Mouse (Mus musculus): ENCODE data around the gene Uvrag. TPM values are rescaled to one million over a fixed set of nuclear protein-coding genes. Genes with fewer than 3 reads are reported as not detected.

The Uvrag gene
- polyA plus RNA-seq, 1 experiment: 11.5 TPM

GRCm38 (mm10) chr7:98852950-98853650 is 287.8 kb downstream of the Uvrag start:
- 0 out of 2 replicates have a peak overlapping the region, but pooled peaks have one; percentile 26 for H3K27ac ChIP-seq (replicated peaks; ENCODE audit: low read depth, low read length)
- H3K4me3 ChIP-seq (ENCODE audit: insufficient read depth, low read depth, low read length): no peak overlapping the region
- peaks cover 10% of the 10 kb centered on the region for H3K4me1 ChIP-seq (ENCODE audit: control insufficient read depth, insufficient read depth, insufficient read length, low read length)

- Histone ChIP-seq H3K27ac (replicated peaks; ENCODE audit: low read depth, low read length) (no peak overlapping the region), H3K4me3 (ENCODE audit: insufficient read depth, low read depth, low read length) (no peak overlapping the region), H3K4me1 (ENCODE audit: control insufficient read depth, insufficient read depth, insufficient read length, low read length) (peaks cover 10% of the 10 kb centered on the region)
Observed at GRCm38 (mm10) chr7:98851220-98851619, 289.7 kb downstream of the Uvrag start.

- Histone ChIP-seq H3K4me3 (ENCODE audit: insufficient read depth, low read depth, low read length) (no peak overlapping the region), H3K27ac (replicated peaks; ENCODE audit: low read depth, low read length) (no peak overlapping the region), H3K4me1 (ENCODE audit: control insufficient read depth, insufficient read depth, insufficient read length, low read length) (peaks cover 10% of the 10 kb centered on the region)
Observed at GRCm38 (mm10) chr7:98850388-98850787, 290.6 kb downstream of the Uvrag start.

GRCm38 (mm10) chr7:98848899-98849640 is 291.9 kb downstream of the Uvrag start:
- peaks cover 4% of the 10 kb centered on the region; the same call in 1 of the 2 replicates for H3K4me1 ChIP-seq (ENCODE audit: control insufficient read depth, insufficient read depth, insufficient read length, low read length)
- no peak overlapping the region for H3K4me3 ChIP-seq (ENCODE audit: insufficient read depth, low read depth, low read length)
- no peak overlapping the region for H3K27ac ChIP-seq (replicated peaks; ENCODE audit: low read depth, low read length)

- H3K4me1 ChIP-seq (ENCODE audit: control insufficient read depth, insufficient read depth, insufficient read length, low read length): no peaks in the 10 kb centered on the region
- H3K4me3 ChIP-seq (ENCODE audit: insufficient read depth, low read depth, low read length): no peak overlapping the region
- no peak overlapping the region for H3K27ac ChIP-seq (replicated peaks; ENCODE audit: low read depth, low read length)
Observed at GRCm38 (mm10) chr7:98843649-98844048, 297.3 kb downstream of the Uvrag start.

- no peak overlapping the region for H3K4me3 ChIP-seq (ENCODE audit: insufficient read depth, low read depth, low read length)
- no peak overlapping the region for H3K27ac ChIP-seq (replicated peaks; ENCODE audit: low read depth, low read length)
- H3K4me1 ChIP-seq (ENCODE audit: control insufficient read depth, insufficient read depth, insufficient read length, low read length): no peaks in the 10 kb centered on the region
Observed at GRCm38 (mm10) chr7:98842997-98843396, 297.9 kb downstream of the Uvrag start.

GRCm38 (mm10) chr7:98841802-98842201 is 299.1 kb downstream of the Uvrag start:
- Histone ChIP-seq H3K4me1 (ENCODE audit: control insufficient read depth, insufficient read depth, insufficient read length, low read length) (no peaks in the 10 kb centered on the region), H3K4me3 (ENCODE audit: insufficient read depth, low read depth, low read length) (no peak overlapping the region), H3K27ac (replicated peaks; ENCODE audit: low read depth, low read length) (no peak overlapping the region)

GRCm38 (mm10) chr7:98840771-98841170 is 300.2 kb downstream of the Uvrag start:
- Histone ChIP-seq H3K4me1 (ENCODE audit: control insufficient read depth, insufficient read depth, insufficient read length, low read length) (no peaks in the 10 kb centered on the region), H3K27ac (replicated peaks; ENCODE audit: low read depth, low read length) (no peak overlapping the region), H3K4me3 (ENCODE audit: insufficient read depth, low read depth, low read length) (no peak overlapping the region)

- Histone ChIP-seq H3K4me3 (ENCODE audit: insufficient read depth, low read depth, low read length) (peak overlapping the region; percentile 57), H3K27ac (replicated peaks; ENCODE audit: low read depth, low read length) (no peak overlapping the region), H3K4me1 (ENCODE audit: control insufficient read depth, insufficient read depth, insufficient read length, low read length) (no peaks in the 10 kb centered on the region)
Observed at GRCm38 (mm10) chr7:98839312-98839711, 301.6 kb downstream of the Uvrag start.

- H3K27ac ChIP-seq (replicated peaks; ENCODE audit: low read depth, low read length): no peak overlapping the region
- H3K4me1 ChIP-seq (ENCODE audit: control insufficient read depth, insufficient read depth, insufficient read length, low read length): no peaks in the 10 kb centered on the region
- H3K4me3 ChIP-seq (ENCODE audit: insufficient read depth, low read depth, low read length): peak overlapping the region; percentile 57
Observed at GRCm38 (mm10) chr7:98838729-98839141, 302.2 kb downstream of the Uvrag start.

- Histone ChIP-seq H3K27ac (replicated peaks; ENCODE audit: low read depth, low read length) (no peak overlapping the region), H3K4me1 (ENCODE audit: control insufficient read depth, insufficient read depth, insufficient read length, low read length) (no peaks in the 10 kb centered on the region), H3K4me3 (ENCODE audit: insufficient read depth, low read depth, low read length) (peak overlapping the region; percentile 57)
Observed at GRCm38 (mm10) chr7:98837901-98838300, 303.0 kb downstream of the Uvrag start.

- peak overlapping the region; percentile 56 for H3K4me3 ChIP-seq (ENCODE audit: insufficient read depth, low read depth, low read length)
Observed at GRCm38 (mm10) chr7:98836646-98837045, 304.3 kb downstream of the Uvrag start.

GRCm38 (mm10) chr7:98835519-98836441 is 305.2 kb downstream of the Uvrag start:
- Histone ChIP-seq H3K27ac (replicated peaks; ENCODE audit: low read depth, low read length) (no peak overlapping the region), H3K4me1 (ENCODE audit: control insufficient read depth, insufficient read depth, insufficient read length, low read length) (no peaks in the 10 kb centered on the region), H3K4me3 (ENCODE audit: insufficient read depth, low read depth, low read length) (peak overlapping the region; percentile 56)

More at GRCm38 (mm10) chr7:98836646-98837045, 304.3 kb downstream of the Uvrag start:
- no peaks in the 10 kb centered on the region for H3K4me1 ChIP-seq (ENCODE audit: control insufficient read depth, insufficient read depth, insufficient read length, low read length)
- no peak overlapping the region for H3K27ac ChIP-seq (replicated peaks; ENCODE audit: low read depth, low read length)

Measured in brown adipose tissue, adult 24 weeks (tissue).